ENCODE assay signal across 9 mouse cellular contexts in the genomic region with DNA sequence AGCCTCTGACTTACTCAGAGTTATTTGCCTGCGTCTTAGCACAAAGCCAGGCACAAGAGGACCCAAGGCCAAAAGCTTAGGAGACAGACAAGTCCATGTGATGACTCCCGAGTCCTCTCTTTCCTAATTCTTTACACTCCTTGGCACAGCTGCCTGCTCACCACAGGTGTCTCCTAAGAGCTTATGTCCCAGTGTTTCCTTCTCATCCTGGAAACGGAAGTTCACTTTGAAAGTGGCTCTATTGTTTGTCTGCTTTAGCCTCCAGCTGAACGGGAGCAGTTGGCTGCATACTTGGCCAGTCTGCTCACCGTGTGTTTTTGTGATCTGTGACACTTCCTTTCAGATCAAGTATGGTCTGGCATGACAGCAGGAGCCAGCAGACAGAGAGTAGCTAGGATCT. TPM values are rescaled to one million over a fixed set of nuclear protein-coding genes. Genes with fewer than 3 reads are reported as not detected.
DNase-seq lines count a peak whose midpoint lies in the region; ATAC-seq lines count a peak whose summit lies in the region.
"Had no signal": no experiment of that assay in that cellular context is flagged by ENCODE, and none has a peak within 500 bp of the region (broad histone marks: within the 10 kb centered on the region; RNA-seq: fewer than 3 reads in every experiment).

No protein-coding gene starts in this region.

- peak overlapping the region; percentile 12; the same call in 1 of the 2 replicates for H3K27ac ChIP-seq in hindbrain, embryonic 13.5 days
- no peak overlapping the region for H3K27ac ChIP-seq in hindbrain, embryonic 11.5 days (ENCODE audit: low read depth, low read length)
- H3K27ac ChIP-seq in brown adipose tissue, adult 24 weeks (replicated peaks; ENCODE audit: low read depth, low read length): peak overlapping the region; percentile 88
- H3K27ac ChIP-seq in embryonic facial prominence, embryonic 15.5 days (replicated peaks): peak overlapping the region; percentile 58
- H3K27ac ChIP-seq: limb, embryonic 13.5 days had no signal

- H3K36me3 ChIP-seq in hindbrain, embryonic 13.5 days: no peaks in the 10 kb centered on the region
- H3K36me3 ChIP-seq in hindbrain, embryonic 11.5 days (ENCODE audit: control insufficient read depth, insufficient read depth, low read length): no peaks in the 10 kb centered on the region
- no peaks in the 10 kb centered on the region for H3K36me3 ChIP-seq in embryonic facial prominence, embryonic 15.5 days
- H3K36me3 ChIP-seq: limb, embryonic 13.5 days had no signal

- DNase-seq in hindbrain, embryonic 11.5 days (ENCODE audit: low spot score): no peak
- peak; percentile 45 for DNase-seq in kidney, postnatal 10 days
- DNase-seq in spleen, postnatal 36 days (ENCODE audit: low spot score in 2 of 2): no peak
- DNase-seq in natural killer cell, adult 2 months (ENCODE audit: low spot score in 2 of 2): no peak
- DNase-seq in frontal cortex, postnatal 25 days (ENCODE audit: low spot score in 2 of 2): no peak

- H3K4me3 ChIP-seq in hindbrain, embryonic 13.5 days: no peak overlapping the region
- H3K4me3 ChIP-seq in hindbrain, embryonic 11.5 days (ENCODE audit: low read depth, low read length): no peak overlapping the region
- no peak overlapping the region for H3K4me3 ChIP-seq in brown adipose tissue, adult 24 weeks (ENCODE audit: insufficient read depth, low read depth, low read length)
- H3K4me3 ChIP-seq in embryonic facial prominence, embryonic 15.5 days (replicated peaks): no peak overlapping the region
- H3K4me3 ChIP-seq: limb, embryonic 13.5 days had no signal

- no peaks in the 10 kb centered on the region for H3K27me3 ChIP-seq in hindbrain, embryonic 13.5 days
- H3K27me3 ChIP-seq in hindbrain, embryonic 11.5 days (ENCODE audit: control insufficient read depth, insufficient read depth, low read length): no peaks in the 10 kb centered on the region
- no peaks in the 10 kb centered on the region for H3K27me3 ChIP-seq in embryonic facial prominence, embryonic 15.5 days
- H3K27me3 ChIP-seq: limb, embryonic 13.5 days had no signal

- H3K4me1 ChIP-seq in hindbrain, embryonic 13.5 days (replicated peaks): peaks cover 7% of the 10 kb centered on the region
- H3K4me1 ChIP-seq in hindbrain, embryonic 11.5 days (replicated peaks; ENCODE audit: control insufficient read depth, insufficient read depth, low read length): no peaks in the 10 kb centered on the region
- H3K4me1 ChIP-seq in brown adipose tissue, adult 24 weeks (ENCODE audit: control insufficient read depth, insufficient read depth, insufficient read length, low read length): peaks cover 15% of the 10 kb centered on the region; the same call in 1 of the 2 replicates
- H3K4me1 ChIP-seq in embryonic facial prominence, embryonic 15.5 days: 0 out of 2 replicates have a peak, but pooled peaks cover 4% of the 10 kb centered on the region
- H3K4me1 ChIP-seq: limb, embryonic 13.5 days had no signal

- 35% methylated on average over 5 of the region's 5 CpGs for WGBS in hindbrain, embryonic 13.5 days
- 43% methylated on average over 5 of the region's 5 CpGs for WGBS in hindbrain, embryonic 11.5 days
- 22% methylated on average over 5 of the region's 5 CpGs for WGBS in embryonic facial prominence, embryonic 15.5 days

- no peak overlapping the region for H3K4me2 ChIP-seq in hindbrain, embryonic 13.5 days
- no peak overlapping the region for H3K4me2 ChIP-seq in hindbrain, embryonic 11.5 days (replicated peaks; ENCODE audit: low read depth, low read length)
- no peak overlapping the region for H3K4me2 ChIP-seq in embryonic facial prominence, embryonic 15.5 days (replicated peaks)
- H3K4me2 ChIP-seq: limb, embryonic 13.5 days had no signal

- no peak for ATAC-seq in hindbrain, embryonic 13.5 days (ENCODE audit: low FRiP score)
- no peak for ATAC-seq in hindbrain, embryonic 11.5 days (ENCODE audit: low FRiP score)
- ATAC-seq in embryonic facial prominence, embryonic 15.5 days (ENCODE audit: insufficient number of reproducible peaks, low FRiP score, low TSS enrichment, low read depth): peak; percentile 47; the same call in 1 of the 2 replicates

- H3K9me3 ChIP-seq in hindbrain, embryonic 13.5 days: no peaks in the 10 kb centered on the region
- no peaks in the 10 kb centered on the region for H3K9me3 ChIP-seq in hindbrain, embryonic 11.5 days (ENCODE audit: control insufficient read depth, low read length)
- no peaks in the 10 kb centered on the region for H3K9me3 ChIP-seq in embryonic facial prominence, embryonic 15.5 days (replicated peaks)
- H3K9me3 ChIP-seq: limb, embryonic 13.5 days had no signal

- H3K9ac ChIP-seq in hindbrain, embryonic 13.5 days: no peak overlapping the region
- H3K9ac ChIP-seq in hindbrain, embryonic 11.5 days (ENCODE audit: low read depth, low read length): no peak overlapping the region
- no peak overlapping the region for H3K9ac ChIP-seq in embryonic facial prominence, embryonic 15.5 days
- H3K9ac ChIP-seq: limb, embryonic 13.5 days had no signal

RNA-seq across cellular contexts. Expression of a gene that starts 41.3 kb away (rescaled TPM):
- 3.0 and 3.9 TPM in 2 replicates for polyA plus RNA-seq in hindbrain, embryonic 13.5 days (2015; fragmentation: Nextera tagmentation; extraction: Ambion mirVana)
- 4.1 and 5.0 TPM in 2 replicates for polyA plus RNA-seq in hindbrain, embryonic 11.5 days (2014; fragmentation: Nextera tagmentation; extraction: Ambion mirVana)
- polyA plus RNA-seq in brown adipose tissue, adult 24 weeks (2012; ENCODE audit: insufficient read depth, insufficient read length, missing spikeins): 2.2 and 3.5 TPM in 2 replicates
- polyA plus RNA-seq in embryonic facial prominence, embryonic 15.5 days (2015; fragmentation: Nextera tagmentation; extraction: Ambion mirVana): 5.5 and 5.6 TPM in 2 replicates

RNA-seq across cellular contexts. Expression of a gene that starts 54.0 kb away (rescaled TPM):
- polyA plus RNA-seq in hindbrain, embryonic 13.5 days (2015; fragmentation: Nextera tagmentation; extraction: Ambion mirVana): 60.3 and 62.1 TPM in 2 replicates
- polyA plus RNA-seq in hindbrain, embryonic 11.5 days (2014; fragmentation: Nextera tagmentation; extraction: Ambion mirVana): 39.1 and 48.9 TPM in 2 replicates
- 10.1 and 16.6 TPM in 2 replicates for polyA plus RNA-seq in brown adipose tissue, adult 24 weeks (2012; ENCODE audit: insufficient read depth, insufficient read length, missing spikeins)
- polyA plus RNA-seq in embryonic facial prominence, embryonic 15.5 days (2015; fragmentation: Nextera tagmentation; extraction: Ambion mirVana): 27.7 and 28.4 TPM in 2 replicates
